Mouse (Mus musculus) splenic B cell, adult 2 months (primary cell): ENCODE data around the gene Nptx1.
A peak's percentile ranks its signal among the peaks of the same experiment; 100 is the strongest.

Experiments
- DNase-seq: peaks from one replicate; pipeline ENCODE4 v3.0.0-alpha.2; 2011; ENCODE audit warnings: low read depth, low spot score
- H3K27me3 ChIP-seq: 2 replicates; pipeline ENCODE4 v1.6.1; 2012; ENCODE audit warnings: mild to moderate bottlenecking, low read length, moderate library complexity, mixed read lengths; ENCODE audit not compliant: control insufficient read depth, poor library complexity, insufficient read depth, severe bottlenecking
- H3K36me3 ChIP-seq: 2 replicates; pipeline ENCODE4 v1.6.1; 2012; ENCODE audit warnings: mild to moderate bottlenecking, low read length, moderate library complexity, mixed read lengths; ENCODE audit not compliant: control insufficient read depth, poor library complexity, insufficient read depth, severe bottlenecking

Gene Nptx1

DNA sequence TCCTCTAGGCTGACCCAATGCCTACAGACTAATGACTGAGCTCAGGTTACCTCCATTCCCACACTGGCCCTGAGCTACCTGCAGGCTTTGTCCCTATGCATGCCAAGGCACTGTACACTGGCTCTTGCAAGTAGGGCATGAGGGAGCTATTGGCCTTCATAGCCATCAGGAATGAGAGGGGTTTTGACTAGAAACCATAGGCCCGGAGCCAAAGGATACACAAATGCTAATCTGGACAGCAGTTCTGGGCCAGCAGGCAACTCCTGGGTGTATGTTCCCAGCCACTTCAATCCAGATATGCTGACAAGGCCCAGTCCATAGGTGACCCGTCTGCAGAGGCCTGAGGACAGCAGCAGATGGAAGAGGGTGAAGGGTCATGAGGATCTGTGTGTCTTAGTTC lies 47.5 kb downstream of the Nptx1 start:
- no peak for DNase-seq
- H3K36me3 ChIP-seq, result peaks cover 5% of the 10 kb centered on the region
- H3K27me3 ChIP-seq, result no peaks in the 10 kb centered on the region

DNA sequence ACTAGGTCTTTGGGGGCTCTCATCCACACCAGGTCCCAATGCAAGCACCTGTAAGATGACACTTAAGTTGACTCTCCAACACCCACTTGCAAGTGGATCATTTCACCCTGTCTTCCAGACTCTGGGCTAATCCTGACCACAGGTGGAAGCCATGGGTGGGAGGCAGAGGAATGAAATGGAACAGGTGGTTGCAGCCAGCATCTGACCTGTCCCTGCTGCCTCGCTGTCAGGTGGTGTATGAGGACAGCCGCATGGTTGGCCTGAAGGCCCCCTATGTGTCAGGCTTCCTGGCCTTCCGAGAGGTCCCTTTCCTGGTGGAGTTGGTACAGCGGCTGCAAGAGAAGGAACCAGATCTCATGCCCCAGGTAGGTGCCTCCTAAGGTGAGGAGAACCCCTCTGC lies 48.3 kb downstream of the Nptx1 start:
- Histone ChIP-seq H3K27me3 (no peaks in the 10 kb centered on the region), H3K36me3 (peaks cover 5% of the 10 kb centered on the region)
- no peak for DNase-seq

DNA sequence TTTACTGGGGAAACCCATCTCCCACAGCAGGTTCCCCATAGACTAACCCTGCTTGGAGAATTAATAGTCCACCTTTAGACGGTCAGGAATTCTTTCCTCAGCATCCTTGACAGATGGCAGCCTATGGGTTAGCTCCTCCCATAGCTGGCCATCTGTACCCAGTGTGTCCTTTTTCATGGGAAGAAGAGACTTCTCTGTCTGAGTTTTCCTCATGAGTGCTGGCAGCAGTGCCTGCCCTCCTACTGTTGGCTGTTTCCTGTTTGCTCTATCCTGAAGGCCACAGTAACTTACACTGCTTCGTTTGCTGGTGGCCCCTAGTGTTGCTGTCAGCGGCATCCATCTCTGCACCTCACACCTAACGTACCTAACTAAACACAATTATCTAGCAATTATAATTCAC lies 50.1 kb downstream of the Nptx1 start:
- H3K36me3 ChIP-seq, result peaks cover 5% of the 10 kb centered on the region
- no peak for DNase-seq

DNA sequence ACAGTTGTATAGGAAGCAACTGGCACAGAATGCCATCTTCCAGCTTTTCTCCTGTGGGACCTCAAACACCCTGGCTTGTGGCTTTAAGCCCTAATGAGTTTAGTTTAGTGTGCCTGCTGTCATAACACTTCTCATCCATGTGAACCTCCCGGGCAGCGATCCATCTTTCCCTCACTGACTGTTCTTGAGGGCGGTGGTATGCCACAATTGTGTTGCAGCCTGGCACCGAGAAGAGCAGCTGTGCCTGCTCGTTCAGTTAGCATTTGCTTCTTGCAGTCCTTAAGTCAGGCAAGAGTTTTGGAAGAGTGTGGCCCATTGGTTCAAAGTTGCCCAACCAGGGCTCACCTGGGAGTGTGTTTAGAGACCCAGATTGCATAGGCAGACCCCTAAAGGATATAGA lies 51.4 kb downstream of the Nptx1 start:
- peaks cover 5% of the 10 kb centered on the region for H3K36me3 ChIP-seq
- no peak for DNase-seq
- no peaks in the 10 kb centered on the region for H3K27me3 ChIP-seq

More for the DNA sequence above, 50.1 kb downstream of the Nptx1 start:
- no peaks in the 10 kb centered on the region for H3K27me3 ChIP-seq

DNA sequence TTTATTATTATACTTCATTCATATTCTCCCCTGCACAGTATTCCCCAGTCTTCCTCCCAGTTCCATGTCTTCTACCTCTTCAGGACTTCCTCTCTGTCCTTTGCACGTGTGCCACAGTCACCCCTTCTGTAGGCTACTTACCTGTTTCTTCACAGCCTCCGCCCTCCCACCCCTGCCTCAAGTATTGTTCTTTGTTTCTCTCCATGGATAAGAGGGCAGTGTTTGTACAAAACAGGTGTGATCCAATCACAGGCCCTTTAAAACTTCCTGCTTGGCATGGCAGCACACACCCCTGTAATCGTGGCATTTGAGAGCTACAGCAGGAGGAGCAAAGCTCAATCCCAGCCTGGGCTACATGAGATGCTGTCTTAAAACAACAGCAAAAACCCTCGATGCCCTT lies 54.0 kb downstream of the Nptx1 start:
- no peak for DNase-seq
- no peaks in the 10 kb centered on the region for H3K36me3 ChIP-seq
- no peaks in the 10 kb centered on the region for H3K27me3 ChIP-seq

DNA sequence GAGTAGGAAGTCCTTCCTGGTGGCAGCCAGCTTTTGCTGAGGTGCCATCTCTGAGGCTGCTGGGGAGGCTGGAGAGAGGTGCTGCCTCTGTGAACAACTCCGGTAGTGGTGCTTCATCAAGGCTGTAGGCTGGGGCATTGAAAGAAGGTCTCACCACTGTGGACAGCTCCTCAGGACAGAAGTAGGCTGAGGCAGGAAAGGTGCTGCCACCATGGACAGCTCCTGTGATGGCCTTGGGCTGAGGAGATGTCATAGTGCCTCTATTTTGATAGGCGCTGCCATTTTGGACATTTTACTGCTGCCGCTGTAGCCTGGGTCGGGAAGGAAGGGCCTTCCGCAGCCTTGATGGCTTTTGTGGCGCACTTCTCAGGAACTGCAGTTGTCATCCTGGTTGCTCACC lies 54.7 kb downstream of the Nptx1 start:
- DNase-seq, result peak; percentile 47
- no peaks in the 10 kb centered on the region for H3K27me3 ChIP-seq

DNA sequence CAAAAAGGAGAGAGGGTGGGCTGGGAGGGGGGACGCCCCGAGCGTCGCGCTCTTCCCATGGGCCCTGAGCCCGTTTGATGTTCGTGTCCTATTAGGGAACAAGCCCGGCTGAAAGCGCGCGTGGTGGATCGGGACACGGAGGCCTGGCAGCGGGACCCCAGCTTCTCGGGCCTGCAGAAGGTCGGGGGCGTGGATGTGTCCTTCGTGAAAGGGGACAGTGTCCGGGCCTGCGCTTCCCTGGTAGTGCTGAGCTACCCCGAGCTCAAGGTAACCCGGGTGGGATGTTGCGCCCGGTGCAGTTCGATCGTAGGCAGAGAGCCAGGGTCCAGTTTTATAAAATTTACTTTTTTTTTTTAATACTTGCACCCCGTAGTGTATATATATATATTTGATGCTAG lies 55.9 kb downstream of the Nptx1 start:
- no peaks in the 10 kb centered on the region for H3K27me3 ChIP-seq
- no peak for DNase-seq
- H3K36me3 ChIP-seq, result peaks cover 3% of the 10 kb centered on the region

More for the DNA sequence above, 54.7 kb downstream of the Nptx1 start:
- no peaks in the 10 kb centered on the region for H3K36me3 ChIP-seq

DNA sequence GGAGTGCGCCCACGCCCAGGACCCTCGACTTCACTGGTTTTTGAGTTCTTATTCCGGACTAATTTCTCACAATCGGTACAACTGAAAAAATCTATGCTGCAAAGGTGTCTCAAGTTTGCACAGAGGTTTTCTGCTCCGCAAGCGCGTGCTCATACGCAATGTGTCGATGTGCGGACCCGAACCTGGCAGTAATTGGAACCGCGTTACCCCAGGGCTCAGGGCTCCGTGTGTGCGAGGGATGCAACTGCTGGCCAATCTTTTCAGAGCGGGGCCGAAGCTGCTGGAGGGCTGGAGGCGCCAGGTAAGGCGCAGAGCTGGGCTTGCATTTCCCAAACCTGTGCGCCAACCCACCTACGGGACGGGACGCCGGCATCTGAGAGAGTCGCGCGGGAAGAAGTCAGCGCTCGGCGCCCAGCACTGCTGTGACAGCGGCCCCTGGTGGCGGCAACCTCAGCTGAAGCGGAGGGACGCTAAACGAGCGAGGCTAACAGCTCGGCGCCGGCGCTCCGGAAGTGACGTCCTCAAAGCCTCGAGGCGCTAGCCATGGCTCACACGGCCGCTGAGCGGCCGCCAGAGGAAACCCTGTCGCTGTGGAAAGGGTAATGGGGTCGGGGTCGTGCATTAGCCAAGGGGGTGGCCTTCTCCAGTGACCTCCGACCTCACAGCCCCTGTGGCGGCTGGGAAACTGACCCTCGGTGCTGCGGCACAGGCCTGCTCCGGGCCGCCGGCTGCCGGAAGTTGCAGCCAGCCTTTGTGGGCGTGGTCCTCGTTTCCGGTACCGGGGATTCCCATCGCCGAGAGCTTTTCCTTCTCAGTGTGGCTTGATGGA lies 56.5 kb downstream of the Nptx1 start, which contains the start of gene Endov:
Gene Endov, plus strand, starts transcription at position 487 of the 829 bp plus-strand sequence.
- H3K36me3 ChIP-seq, result peaks cover 5% of the 10 kb centered on the region
- DNase-seq, result peak; percentile 97

More for the DNA sequence above, 56.5 kb downstream of the Nptx1 start, which contains the start of gene Endov:
- no peaks in the 10 kb centered on the region for H3K27me3 ChIP-seq
